Mouse (Mus musculus): ENCODE data around the gene Trabd2b. TPM values are rescaled to one million over a fixed set of nuclear protein-coding genes. Genes with fewer than 3 reads are reported as not detected.

Trabd2b gene
- polyA plus RNA-seq, 1 experiment = 2.0 TPM

DNA sequence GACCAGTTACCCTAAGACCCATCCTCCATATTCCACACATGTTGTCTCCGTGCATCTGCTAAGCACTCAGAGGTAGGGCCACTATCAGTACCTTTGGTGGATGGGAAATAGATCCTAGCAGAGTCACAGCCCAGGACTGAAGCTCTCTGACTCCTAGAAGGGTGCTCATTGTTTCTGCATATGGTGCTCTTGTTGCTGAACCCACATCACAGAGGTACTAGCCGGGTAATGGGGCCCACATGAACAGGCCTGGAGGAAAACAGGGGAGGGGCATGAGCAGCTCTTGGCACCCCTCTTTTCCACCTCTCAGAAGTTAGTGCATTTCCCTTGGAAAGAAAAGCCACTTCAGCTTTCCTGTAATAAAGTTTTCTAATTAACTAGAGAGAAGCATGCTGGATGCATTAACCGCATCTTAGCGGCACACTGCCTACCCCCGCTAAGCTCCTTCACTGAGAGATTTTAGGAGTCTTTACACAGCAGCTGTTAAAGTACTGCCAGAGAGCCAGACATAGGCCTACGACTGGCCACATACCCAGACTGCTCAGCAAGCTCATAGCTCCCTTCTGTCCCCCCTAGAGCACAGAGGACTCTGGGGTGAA lies 131.0 kb downstream of the Trabd2b start:
- Histone ChIP-seq H3K4me3 (ENCODE audit: insufficient read depth, low read length) (no peak overlapping the region), H3K27ac (ENCODE audit: insufficient read depth, low read length) (no peak overlapping the region), H3K4me1 (ENCODE audit: control insufficient read depth, insufficient read depth, low read length) (no peaks in the 10 kb centered on the region; the same call in 1 of the 2 replicates)
- TF ChIP-seq POLR2A (IDR thresholded peaks at IDR 0.05; ENCODE audit: extremely low read depth, insufficient read depth, low read length) = no peak
- TF ChIP-seq CTCF (IDR thresholded peaks at IDR 0.05; ENCODE audit: extremely low read depth, insufficient read depth, low read length) = no peak

DNA sequence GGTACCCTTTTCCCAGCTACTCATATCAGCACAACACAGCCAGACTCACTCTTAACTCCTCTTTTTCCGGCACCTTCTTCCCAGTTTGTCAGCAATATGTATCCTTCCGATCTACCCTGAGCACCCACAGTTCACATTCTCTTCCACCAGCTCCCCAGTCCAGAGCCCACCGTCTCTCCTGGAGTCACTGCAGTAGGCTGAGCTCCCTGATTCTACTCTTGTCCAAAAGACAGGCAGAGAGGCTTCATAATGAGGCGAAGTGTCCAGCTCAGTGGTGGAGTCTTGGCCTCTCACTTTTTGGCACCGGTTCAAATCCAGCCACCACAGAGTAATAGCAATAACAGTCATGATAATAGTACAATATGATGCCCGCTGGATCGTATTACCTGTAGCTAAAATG lies 133.5 kb downstream of the Trabd2b start:
- H3K4me3 ChIP-seq (ENCODE audit: insufficient read depth, low read length) = no peak overlapping the region
- TF ChIP-seq CTCF (IDR thresholded peaks at IDR 0.05; ENCODE audit: extremely low read depth, insufficient read depth, low read length) (no peak), POLR2A (IDR thresholded peaks at IDR 0.05; ENCODE audit: extremely low read depth, insufficient read depth, low read length) (no peak)

DNA sequence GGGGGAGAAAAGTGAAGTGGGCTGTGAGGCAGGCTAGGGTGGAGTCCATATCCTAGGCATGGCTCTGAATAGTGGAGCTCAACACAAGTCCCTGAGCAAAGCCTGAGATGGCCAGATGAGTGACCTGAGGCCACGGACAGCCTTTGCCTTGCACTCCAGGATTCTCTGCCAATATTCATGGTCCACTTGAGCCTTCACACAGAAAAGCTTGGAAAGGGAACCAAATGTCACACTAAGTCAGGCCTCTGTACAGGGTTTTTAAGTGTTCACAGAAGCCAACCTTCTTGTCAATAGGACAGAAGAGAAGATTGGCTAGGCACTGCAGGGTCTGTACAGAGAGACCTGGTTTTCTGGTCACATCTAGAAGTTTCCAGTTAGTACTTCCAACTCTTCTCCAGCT lies 134.7 kb downstream of the Trabd2b start:
- H3K4me3 ChIP-seq (ENCODE audit: insufficient read depth, low read length) = no peak overlapping the region
- no peaks in the 10 kb centered on the region; the same call in 1 of the 2 replicates for H3K4me1 ChIP-seq (ENCODE audit: control insufficient read depth, insufficient read depth, low read length)
- TF ChIP-seq CTCF (IDR thresholded peaks at IDR 0.05; ENCODE audit: extremely low read depth, insufficient read depth, low read length) (no peak), POLR2A (IDR thresholded peaks at IDR 0.05; ENCODE audit: extremely low read depth, insufficient read depth, low read length) (no peak)
- no peak overlapping the region for H3K27ac ChIP-seq (ENCODE audit: insufficient read depth, low read length)

More for the DNA sequence above, 133.5 kb downstream of the Trabd2b start:
- Histone ChIP-seq H3K27ac (ENCODE audit: insufficient read depth, low read length) (no peak overlapping the region), H3K4me1 (ENCODE audit: control insufficient read depth, insufficient read depth, low read length) (no peaks in the 10 kb centered on the region; the same call in 1 of the 2 replicates)

DNA sequence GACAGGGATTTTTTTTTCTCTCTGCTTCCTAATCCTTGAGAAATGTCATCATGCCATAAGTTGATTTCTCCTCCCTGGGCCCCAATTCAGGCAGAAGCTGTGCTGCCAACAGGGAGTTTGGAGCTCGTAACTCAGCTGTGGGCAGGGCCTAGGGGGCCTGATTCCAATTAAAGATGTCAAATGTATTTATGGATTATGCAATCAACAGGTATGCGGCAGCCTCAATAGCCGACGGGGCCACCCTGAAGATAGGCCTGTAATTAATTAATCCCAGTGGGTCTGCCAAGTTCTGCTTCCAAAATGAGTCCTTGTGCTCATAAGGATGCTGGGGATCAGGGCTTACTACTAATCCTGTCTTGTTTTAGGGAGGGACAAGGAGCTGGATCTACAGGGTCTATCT lies 135.6 kb downstream of the Trabd2b start:
- H3K27ac ChIP-seq (ENCODE audit: insufficient read depth, low read length) = no peak overlapping the region
- no peak overlapping the region for H3K4me3 ChIP-seq (ENCODE audit: insufficient read depth, low read length)
- TF ChIP-seq POLR2A (IDR thresholded peaks at IDR 0.05; ENCODE audit: extremely low read depth, insufficient read depth, low read length) (no peak), CTCF (IDR thresholded peaks at IDR 0.05; ENCODE audit: extremely low read depth, insufficient read depth, low read length) (no peak)
- H3K4me1 ChIP-seq (ENCODE audit: control insufficient read depth, insufficient read depth, low read length) = no peaks in the 10 kb centered on the region; the same call in 1 of the 2 replicates

DNA sequence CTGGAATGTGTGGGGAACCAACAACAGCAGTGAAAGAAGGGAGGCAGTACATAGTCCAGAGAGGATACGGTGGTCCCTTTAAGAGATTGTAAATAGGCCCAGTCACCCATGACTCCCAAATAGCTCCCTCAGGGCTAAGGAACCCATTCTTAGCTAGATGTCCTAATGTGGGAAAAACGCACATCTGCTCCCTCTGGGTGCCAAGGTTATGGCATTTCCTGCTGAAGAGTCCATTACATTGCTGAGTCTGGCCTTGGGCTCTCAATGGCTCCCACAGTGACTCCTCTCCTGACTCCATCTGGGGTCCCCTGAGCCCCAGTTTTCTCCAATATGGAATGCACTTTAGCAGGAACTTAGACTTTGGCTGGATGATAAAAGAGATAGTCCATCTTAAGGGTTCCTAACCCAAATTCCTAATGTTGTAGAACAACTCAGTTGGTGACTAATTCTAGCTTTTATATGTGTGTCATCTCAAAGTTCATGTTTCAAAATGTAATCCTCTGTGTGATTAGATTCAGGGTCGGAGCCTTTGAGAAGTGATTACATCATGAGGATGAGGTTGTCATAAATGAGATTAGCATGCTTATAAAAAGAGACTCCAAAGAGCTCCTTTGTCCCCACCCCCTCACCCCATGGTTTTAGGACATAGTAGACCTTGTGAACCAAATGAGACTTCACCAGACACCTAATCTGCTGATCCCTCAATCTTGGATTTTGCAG lies 139.1 kb downstream of the Trabd2b start:
- no peak overlapping the region for H3K4me3 ChIP-seq (ENCODE audit: insufficient read depth, low read length)
- no peaks in the 10 kb centered on the region for H3K4me1 ChIP-seq (ENCODE audit: control insufficient read depth, insufficient read depth, low read length)
- no peak overlapping the region for H3K27ac ChIP-seq (ENCODE audit: insufficient read depth, low read length)
- TF ChIP-seq POLR2A (IDR thresholded peaks at IDR 0.05; ENCODE audit: extremely low read depth, insufficient read depth, low read length) = no peak
- TF ChIP-seq CTCF (IDR thresholded peaks at IDR 0.05; ENCODE audit: extremely low read depth, insufficient read depth, low read length) = no peak

DNA sequence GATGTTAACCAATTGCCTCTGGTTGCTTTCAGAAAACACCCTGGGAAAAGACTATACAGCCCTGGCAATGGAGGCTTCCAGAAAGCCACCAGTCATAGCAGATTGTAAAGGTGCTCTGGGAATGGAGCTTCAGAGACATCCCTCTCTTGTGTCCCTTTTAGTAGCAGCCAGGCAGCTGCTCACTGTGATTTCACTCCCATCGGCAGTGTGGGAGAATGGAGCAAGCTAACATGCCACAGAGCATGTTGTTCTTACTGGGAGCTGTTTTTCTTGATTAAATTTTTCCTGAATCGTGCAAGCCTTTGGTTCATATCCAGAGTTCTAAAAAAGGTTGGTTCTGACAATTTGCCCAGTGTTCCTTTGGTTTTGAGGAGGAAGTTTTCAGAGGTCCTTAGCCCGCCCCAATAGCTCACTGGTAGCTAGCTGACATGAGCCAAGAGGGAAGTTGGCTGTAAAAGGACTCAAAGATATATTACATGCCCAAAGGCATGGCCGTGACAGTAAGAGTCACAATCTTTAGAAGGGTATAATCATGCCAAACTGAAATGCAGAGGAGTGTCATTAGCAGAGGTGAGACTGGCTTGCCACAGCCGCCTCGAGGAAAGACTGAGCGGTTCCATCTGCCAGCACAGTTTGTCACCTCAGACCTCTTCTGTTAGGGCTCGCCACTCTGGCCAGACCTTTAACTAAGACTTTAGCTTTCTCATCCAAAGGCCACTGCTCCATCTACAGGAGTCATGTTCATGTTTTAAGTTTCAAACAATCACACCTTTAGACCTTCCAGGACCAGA lies 141.3 kb downstream of the Trabd2b start:
- Histone ChIP-seq H3K4me1 (ENCODE audit: control insufficient read depth, insufficient read depth, low read length) (no peaks in the 10 kb centered on the region), H3K27ac (ENCODE audit: insufficient read depth, low read length) (no peak overlapping the region), H3K4me3 (ENCODE audit: insufficient read depth, low read length) (no peak overlapping the region)
- TF ChIP-seq POLR2A (IDR thresholded peaks at IDR 0.05; ENCODE audit: extremely low read depth, insufficient read depth, low read length) = no peak
- no peak for TF ChIP-seq CTCF (IDR thresholded peaks at IDR 0.05; ENCODE audit: extremely low read depth, insufficient read depth, low read length)

DNA sequence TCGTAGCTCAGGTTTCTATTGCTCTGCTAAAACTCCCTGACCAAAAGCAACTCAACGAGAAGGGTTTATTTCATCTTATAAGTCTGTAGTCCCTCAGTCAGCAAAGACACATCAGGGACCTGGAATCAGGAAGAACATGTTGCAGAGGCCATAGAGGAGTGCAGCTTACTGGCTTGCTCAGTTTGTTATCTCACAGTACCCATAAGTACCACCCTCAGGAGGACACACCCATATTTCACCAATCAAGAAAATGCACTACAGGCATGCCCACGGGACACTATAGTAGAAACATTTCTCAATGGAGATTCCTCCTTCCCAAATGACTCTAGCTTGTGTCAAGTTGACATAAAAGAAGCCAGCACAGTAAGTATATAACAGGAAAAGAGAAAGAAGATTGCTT lies 143.0 kb downstream of the Trabd2b start:
- H3K27ac ChIP-seq (ENCODE audit: insufficient read depth, low read length) = no peak overlapping the region
- TF ChIP-seq POLR2A (IDR thresholded peaks at IDR 0.05; ENCODE audit: extremely low read depth, insufficient read depth, low read length) = no peak
- no peak for TF ChIP-seq CTCF (IDR thresholded peaks at IDR 0.05; ENCODE audit: extremely low read depth, insufficient read depth, low read length)
- no peak overlapping the region for H3K4me3 ChIP-seq (ENCODE audit: insufficient read depth, low read length)
- no peaks in the 10 kb centered on the region for H3K4me1 ChIP-seq (ENCODE audit: control insufficient read depth, insufficient read depth, low read length)

DNA sequence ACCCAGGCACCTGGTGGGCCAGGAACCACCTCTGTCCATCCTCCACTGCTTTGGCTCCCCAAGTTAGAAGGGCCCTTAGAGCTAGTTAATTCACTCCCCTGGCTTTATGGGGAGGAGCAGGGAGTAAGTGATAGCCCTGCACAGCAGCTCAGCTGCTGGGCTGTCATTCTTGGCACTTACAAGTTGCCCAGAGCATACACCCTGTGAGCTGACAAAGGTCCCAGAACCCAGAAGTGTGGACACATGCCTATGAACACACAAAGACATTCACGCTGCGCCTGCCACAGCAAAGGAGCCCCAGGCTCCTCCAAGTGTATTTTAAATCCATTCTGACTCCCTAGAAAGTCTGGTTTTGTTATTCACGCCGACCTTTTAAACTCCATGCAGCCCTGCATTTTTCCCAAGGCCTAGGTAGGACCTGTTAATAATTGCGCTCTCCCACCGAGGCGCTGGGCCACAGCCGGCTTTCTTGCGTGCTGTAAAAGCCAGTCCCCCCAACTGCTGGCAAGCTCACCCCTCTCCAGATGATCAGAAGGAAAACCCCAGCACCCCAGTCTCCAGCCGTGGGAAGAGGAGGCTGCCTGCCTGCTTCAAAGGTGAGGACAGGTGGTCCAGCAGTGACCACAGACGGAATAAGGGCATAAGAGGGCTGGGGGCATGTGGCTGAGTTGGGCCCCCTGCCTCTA lies 144.1 kb downstream of the Trabd2b start:
- H3K27ac ChIP-seq (ENCODE audit: insufficient read depth, low read length) = no peak overlapping the region
- TF ChIP-seq CTCF (IDR thresholded peaks at IDR 0.05; ENCODE audit: extremely low read depth, insufficient read depth, low read length) (no peak), POLR2A (IDR thresholded peaks at IDR 0.05; ENCODE audit: extremely low read depth, insufficient read depth, low read length) (no peak)
- H3K4me1 ChIP-seq (ENCODE audit: control insufficient read depth, insufficient read depth, low read length) = no peaks in the 10 kb centered on the region
- no peak overlapping the region for H3K4me3 ChIP-seq (ENCODE audit: insufficient read depth, low read length)

DNA sequence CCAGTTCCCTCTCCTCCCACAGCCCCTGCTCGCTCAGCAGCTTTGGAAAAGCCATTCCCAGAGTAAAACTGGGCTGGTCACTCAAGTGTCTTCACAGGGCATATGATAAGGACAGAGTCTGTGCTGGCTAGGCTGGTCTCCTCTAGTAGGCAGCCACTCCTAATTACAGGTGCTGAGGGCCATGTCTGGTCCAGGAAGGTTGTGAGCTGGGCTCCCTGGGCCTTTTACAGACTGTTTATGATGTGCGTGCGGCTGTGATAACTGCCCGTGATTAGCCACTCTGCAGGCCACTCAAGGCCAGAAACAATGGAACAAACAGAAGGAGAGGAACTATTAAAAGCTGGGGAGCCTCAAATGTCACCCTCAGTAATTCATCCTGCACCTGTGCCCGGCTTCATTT lies 150.4 kb downstream of the Trabd2b start:
- H3K4me1 ChIP-seq (ENCODE audit: control insufficient read depth, insufficient read depth, low read length) = no peaks in the 10 kb centered on the region
- H3K27ac ChIP-seq (ENCODE audit: insufficient read depth, low read length) = no peak overlapping the region
- TF ChIP-seq POLR2A (IDR thresholded peaks at IDR 0.05; ENCODE audit: extremely low read depth, insufficient read depth, low read length) (no peak), CTCF (IDR thresholded peaks at IDR 0.05; ENCODE audit: extremely low read depth, insufficient read depth, low read length) (no peak)
- H3K4me3 ChIP-seq (ENCODE audit: insufficient read depth, low read length) = no peak overlapping the region

Measured in cortical plate, adult 2 months (tissue).